Mouse (Mus musculus): ENCODE data around the gene Hamp2.
"Not testable (repeated sequence)": the region's sequence is repeated elsewhere in the genome, so short reads cannot be mapped to it uniquely, and the experiment has no call there.

Hamp2 gene

GRCm38 (mm10) chr7:30952441-30953265 is 28.2 kb upstream of the Hamp2 start:
- DNase-seq, result no peak

DNA sequence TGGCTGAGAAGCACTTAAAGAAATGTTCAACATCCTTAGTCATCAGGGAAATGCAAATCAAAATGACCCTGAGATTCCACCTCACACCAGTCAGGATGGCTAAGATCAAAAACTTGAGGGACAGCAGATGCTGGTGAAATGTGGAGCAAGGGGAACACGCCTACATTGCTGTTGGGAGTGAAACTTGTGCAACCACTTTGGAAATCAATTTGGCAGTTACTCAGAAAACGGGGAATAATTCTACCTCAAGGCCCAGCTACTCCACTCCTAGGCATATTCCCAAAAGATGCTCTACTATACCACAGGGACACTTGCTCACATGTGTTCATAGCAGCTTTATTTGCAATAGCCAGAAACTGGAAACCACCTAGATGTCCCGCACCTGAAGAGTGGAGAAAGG is 25.4 kb upstream of the Hamp2 start:
- not testable (repeated sequence) for DNase-seq

DNA sequence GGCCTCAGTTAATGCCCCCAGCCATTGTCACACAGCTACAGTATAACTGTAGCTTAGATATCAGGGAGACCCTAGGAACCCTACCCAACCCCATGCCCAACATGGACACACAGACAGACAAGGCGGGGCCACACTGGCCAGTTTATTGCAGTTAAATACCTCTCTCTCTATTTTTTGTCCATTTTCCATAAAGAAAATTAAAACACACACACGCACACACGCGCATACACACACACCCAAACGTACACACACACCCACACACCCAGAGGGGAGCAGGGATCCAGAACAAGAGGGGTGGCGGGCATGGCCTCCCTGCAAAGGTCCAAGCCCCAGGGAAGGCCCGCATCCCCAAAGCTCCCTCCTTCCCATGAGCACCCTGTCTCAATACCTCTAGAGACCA is 21.4 kb upstream of the Hamp2 start:
- DNase-seq, result no peak

DNA sequence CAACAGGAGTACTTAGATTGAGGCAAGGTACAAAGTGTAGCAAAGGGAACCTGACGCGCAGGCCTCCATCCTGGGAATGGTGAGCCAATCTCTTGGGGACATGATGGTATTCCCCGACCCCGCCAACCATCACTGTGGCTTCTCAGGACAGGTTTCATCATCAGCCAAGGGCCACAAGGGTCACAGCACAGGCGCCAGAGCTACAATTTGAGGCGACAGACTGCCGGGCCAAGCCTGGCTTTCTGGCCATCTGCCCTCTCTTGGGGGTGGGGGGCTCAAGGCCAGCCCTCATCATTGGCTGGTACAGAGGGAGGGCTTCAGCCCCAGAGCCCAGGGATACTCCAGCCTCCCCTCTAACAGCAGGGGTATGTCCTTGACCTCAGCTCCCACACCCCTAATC is 21.0 kb upstream of the Hamp2 start:
- not testable (repeated sequence) for DNase-seq

DNA sequence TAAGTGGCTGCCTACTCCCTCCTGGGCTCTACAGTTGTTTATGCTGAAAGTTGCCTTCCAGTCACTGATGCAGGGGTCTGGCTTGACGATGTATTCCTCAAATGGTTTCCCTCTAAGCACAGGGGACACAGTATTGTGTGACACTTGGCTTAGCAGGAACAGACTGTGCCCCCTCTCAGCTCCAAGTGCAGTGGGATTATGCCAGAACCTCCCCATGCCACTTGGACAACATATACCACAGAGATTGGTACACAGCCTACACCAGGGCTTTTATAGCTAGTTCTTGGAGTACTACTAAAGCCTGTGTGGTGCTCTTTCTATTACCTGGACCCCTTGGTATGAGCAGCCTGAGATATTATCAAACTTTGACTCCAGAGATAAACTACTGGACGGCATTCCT is 20.2 kb upstream of the Hamp2 start:
- not testable (repeated sequence) for DNase-seq

DNA sequence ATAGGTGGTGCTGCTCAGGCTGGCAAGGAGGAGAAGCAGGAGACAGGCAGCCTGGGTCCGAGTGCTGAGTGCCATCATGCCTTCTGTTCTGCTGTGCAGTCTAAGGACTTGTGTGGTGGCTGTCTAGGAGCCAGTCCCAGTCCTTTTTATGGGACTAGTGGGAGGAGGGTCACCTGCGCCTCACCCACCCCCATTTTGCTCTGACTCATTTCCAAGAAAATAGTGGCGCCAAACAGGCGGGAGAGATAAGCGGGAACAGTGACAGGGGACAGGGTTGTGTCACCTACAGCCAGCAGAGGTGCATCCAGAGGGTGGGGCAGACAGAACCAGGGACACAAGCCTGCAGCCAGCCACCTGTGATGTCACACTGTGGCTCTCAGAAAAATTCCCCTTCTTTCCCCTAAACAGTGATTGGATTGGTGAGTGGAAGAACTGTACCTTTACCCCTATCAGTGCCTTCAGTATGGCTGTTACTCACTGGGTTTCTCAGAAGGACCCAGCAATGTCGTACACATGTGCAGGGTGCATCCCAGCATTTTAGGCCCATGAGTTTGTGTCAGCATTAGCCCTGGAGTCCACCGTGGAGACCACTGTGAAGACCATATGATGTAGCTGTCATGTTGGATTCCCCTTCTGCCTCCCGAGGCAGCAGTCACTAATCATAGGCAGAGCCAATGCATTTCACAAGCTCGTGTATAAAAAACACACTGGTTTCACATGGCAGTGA is 19.6 kb upstream of the Hamp2 start, which contains the start of gene Hamp:
Gene Hamp (minus strand): TSS at position 124 of the 727 bp plus-strand sequence.
- no peak for DNase-seq

DNA sequence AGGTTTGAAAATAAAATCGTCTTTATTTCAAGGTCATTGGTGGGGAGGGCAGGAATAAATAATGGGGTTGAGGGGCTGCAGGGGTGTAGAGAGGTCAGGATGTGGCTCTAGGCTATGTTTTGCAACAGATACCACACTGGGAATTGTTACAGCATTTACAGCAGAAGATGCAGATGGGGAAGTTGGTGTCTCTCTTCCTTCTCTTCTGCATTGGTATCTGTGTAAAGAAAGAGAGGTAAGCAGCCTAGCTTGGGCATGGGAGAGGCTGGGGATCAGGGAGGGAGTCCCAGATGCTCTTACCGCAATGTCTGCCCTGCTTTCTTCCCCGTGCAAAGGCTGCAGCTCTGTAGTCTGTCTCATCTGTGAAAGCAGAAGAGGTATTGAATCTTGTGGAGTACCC is 17.9 kb upstream of the Hamp2 start:
- DNase-seq, result not testable (repeated sequence)

- not testable (repeated sequence) for DNase-seq
Observed at GRCm38 (mm10) chr7:30940070-30940469, 15.6 kb upstream of the Hamp2 start.

GRCm38 (mm10) chr7:30935422-30936099 is 11.1 kb upstream of the Hamp2 start:
- DNase-seq, result not testable (repeated sequence)

DNA sequence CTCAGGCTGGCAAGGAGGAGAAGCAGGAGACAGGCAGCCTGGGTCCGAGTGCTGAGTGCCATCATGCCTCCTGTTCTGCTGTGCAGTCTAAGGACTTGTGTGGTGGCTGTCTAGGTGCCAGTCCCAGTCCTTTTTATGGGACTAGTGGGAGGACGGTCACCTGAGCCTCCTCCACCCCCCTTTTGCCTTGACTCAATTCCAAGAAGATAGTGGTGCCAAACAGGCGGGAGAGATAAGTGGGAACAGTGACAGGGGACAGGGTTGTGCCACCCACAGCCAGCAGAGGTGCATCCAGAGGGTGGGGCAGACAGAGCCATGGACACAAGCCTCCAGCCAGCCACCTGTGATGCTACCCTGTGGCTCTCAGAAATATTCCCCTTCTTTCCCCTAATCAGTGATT is 410 bp downstream of the Hamp2 start:
- no peak for DNase-seq

- not testable (repeated sequence) for DNase-seq
Observed at GRCm38 (mm10) chr7:30922490-30922889, 2.0 kb downstream of the Hamp2 start.

- DNase-seq, result no peak
Observed at GRCm38 (mm10) chr7:30920217-30920616, 4.3 kb downstream of the Hamp2 start.

DNA sequence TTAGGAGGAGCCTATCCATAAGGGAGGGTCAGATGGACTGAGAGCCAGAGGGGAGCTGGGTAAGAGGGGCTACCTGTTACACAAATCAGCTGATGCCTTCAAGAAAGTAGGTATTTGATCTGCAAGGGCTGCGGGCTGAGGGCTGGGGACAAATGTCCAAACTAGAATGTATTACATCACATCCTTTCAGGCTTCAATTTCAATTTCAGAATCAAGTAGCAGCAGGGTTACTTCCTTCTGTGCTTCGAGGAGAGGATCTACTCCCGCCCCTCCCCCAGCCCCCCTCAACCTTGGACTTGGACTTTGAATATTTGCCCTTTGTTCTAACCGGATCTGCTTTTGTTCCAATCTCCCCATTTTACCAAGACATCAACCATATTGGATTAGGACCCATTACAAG is 7.3 kb downstream of the Hamp2 start:
- DNase-seq, result no peak

DNA sequence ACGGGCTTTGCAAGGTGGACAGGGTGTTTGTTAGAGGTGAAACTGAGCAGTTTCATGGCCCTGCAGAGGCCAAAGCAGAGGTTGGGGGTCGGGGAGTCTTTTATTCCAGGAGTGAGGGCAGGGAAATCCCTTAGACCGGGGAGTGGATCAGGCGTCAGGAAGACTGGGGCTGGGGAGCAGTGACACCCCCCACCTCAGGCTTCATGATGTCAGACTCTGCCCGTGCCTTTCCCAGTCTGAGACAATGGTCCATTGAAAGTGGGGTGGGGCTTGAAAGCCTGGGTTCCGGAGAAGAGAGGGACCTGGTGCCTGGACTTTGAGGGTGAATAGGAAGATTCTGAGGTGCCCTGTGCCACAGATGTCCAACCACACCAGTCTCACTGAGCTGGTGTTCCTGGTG is 7.8 kb downstream of the Hamp2 start:
- DNase-seq, result no peak

DNA sequence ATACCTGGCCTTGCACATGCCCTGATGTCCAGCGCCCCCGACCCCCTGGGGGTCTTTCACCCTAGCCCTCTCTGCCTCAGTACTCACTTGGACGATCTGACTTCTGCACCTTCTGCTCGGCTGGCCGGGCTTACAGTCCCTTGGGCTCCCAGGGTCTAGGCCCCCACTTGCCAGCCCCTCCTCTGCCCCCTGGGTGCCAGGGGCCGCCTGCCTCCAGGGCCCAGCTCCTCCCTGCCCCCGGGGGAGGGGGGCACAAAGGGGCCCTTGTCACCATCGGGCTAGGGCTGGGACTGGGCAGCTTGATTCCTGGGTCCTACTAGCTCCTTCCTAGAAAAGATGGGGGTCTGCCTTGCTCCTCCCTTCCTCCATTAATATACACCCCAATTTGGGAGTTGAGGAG is 9.7 kb downstream of the Hamp2 start, which contains the start of gene Mag:
Gene Mag (minus strand): TSS at position 142 of the 400 bp plus-strand sequence.
- no peak for DNase-seq

DNA sequence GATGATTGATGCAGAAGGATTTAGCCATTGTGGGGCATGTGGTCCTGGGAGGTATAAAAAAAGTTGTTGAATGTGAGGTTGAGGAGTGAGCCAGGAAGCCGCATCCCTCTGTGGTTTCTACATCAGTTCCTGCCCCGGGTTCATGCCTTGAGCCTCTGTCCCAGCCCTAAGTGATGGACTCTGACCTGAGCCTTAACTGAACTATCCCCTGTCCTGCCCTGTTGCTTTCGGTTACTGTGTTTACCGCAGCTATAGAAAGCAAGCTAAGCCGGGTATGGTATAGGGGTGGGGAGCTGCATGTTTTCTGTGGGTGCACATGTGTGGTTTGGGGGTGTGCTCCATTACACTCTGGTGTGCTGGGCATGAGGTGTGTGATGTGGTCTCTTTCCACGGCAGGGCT is 14.7 kb downstream of the Hamp2 start:
- DNase-seq, result no peak

DNA sequence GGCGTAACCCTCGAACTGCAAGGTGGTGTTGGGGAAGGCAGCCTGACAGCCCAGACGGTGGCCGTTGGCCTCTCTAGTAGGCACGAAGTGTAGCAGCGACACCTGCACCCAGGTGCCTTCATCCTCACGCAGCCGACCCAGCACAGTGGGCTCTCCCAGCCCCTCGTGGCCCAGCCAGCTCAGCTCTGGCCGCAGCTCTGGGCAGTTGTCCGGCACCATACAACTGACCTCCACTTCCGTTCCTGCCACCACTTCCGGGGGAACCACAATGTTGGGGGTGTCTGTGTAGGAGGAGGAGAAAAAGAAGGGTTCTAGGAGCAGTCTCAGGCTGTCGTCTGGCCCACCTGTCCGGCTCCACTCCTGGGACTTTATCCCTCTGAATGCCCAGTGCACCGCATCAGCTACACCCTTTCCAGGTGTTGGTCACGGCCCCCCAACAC is 15.5 kb downstream of the Hamp2 start:
- no peak for DNase-seq

DNA sequence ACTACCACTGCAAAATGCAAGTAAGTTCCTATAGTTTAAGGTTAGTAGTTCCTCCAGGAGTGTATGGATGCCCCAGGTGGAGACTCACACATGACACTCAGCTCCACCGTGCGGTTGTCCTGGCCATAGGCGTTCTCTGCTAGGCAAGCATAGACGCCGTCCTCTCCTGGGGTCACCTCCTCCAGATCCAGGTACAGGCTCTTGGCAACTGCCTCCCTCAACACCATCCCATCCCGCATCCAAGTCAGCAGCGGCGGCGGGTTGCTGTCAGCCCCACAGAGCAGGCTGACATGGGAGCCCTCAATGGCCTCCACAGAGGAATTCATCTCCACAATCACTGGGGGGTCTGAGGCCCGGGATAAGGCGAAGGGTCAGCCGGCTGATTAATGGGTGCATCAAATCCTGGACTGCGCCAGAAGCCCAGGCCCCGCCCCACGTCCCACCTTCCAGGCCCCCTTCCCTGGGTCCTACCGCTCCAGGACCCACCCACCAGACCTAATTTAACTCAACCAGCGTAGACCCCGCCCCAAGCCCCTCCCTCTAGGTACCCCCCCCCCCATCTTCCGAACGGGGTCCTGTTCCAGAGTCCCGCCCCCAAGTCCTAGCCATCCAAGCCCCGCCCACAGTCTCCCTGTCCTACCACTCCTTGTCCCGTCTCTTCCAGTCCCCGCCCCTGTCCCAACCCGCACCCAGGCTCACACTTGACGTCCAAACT is 16.0 kb downstream of the Hamp2 start:
- DNase-seq, result peak; percentile 57 to 68

DNA sequence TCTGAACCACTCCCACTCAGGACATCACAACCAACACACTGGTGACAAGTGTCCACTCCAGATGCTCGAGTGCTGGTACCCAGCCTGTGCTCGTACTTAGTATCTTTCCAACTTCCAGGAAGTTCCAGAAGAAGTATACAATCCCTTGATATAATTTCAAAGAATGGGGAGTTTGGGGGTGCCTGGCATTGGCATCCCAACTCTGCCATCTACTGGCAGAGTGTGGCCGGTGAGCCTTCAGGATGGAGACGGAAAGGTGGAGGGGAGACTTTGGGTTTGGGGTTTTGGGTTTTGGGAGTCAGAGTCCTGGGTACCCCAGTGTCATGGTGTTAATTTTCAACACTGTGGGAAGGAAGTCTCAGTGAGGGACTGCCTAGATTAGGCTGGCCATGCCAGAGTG is 20.4 kb downstream of the Hamp2 start:
- DNase-seq, result no peak

GRCm38 (mm10) chr7:30895217-30895616 is 29.3 kb downstream of the Hamp2 start:
- no peak for DNase-seq

GRCm38 (mm10) chr7:30892515-30892914 is 32.0 kb downstream of the Hamp2 start:
- DNase-seq, result no peak

- DNase-seq, result no peak
Observed at GRCm38 (mm10) chr7:30891746-30892145, 32.7 kb downstream of the Hamp2 start.

GRCm38 (mm10) chr7:30890681-30891080 is 33.8 kb downstream of the Hamp2 start:
- DNase-seq, result no peak
